Mouse (Mus musculus) stomach, postnatal 0 days (tissue): ENCODE measurements around the gene Rnf220. TPM values are rescaled to one million over a fixed set of nuclear protein-coding genes. Genes with fewer than 3 reads are reported as not detected.

Experiments
- ATAC-seq: fragments of 200-750 bp; cut with Nextera tagmentation; 2 replicates; pipeline ENCODE4 v1.8.0; 2017; ENCODE audit not compliant: low FRiP score, low TSS enrichment
- DNase-seq: peaks from one replicate; pipeline ENCODE4 v3.0.0-alpha.2; 2016; ENCODE audit warnings: low spot score
- H3K27ac ChIP-seq: fragments of 300-500 bp; sonication (generic); replicated peaks from 2 replicates; pipeline ENCODE4 v1.5.1; 2014; ENCODE audit warnings: mild to moderate bottlenecking, control low read depth
- H3K27me3 ChIP-seq: fragments of 300-500 bp; sonication (generic); 2 replicates; pipeline ENCODE4 v1.6.1; 2014; ENCODE audit warnings: low read length; ENCODE audit not compliant: control insufficient read depth, insufficient read depth
- H3K36me3 ChIP-seq: fragments of 300-500 bp; sonication (generic); 2 replicates; pipeline ENCODE4 v1.6.1; 2014; ENCODE audit warnings: low read length, mixed read lengths; ENCODE audit not compliant: control insufficient read depth, insufficient read depth
- H3K4me1 ChIP-seq: fragments of 300-500 bp; sonication (generic); replicated peaks from 2 replicates; pipeline ENCODE4 v1.6.1; 2014; ENCODE audit warnings: antibody characterized with exemption; ENCODE audit not compliant: control insufficient read depth, insufficient read depth
- H3K4me2 ChIP-seq: fragments of 300-500 bp; sonication (generic); replicated peaks from 2 replicates; pipeline ENCODE4 v1.6.1; 2014; ENCODE audit warnings: low read depth, mild to moderate bottlenecking, control low read depth, moderate library complexity
- H3K4me3 ChIP-seq: fragments of 300-500 bp; sonication (generic); 2 replicates; pipeline ENCODE4 v1.5.1; 2014; ENCODE audit warnings: low read depth, low read length, control low read depth
- H3K9ac ChIP-seq: fragments of 300-500 bp; sonication (generic); 2 replicates; pipeline ENCODE4 v1.6.1; 2014; ENCODE audit warnings: mild to moderate bottlenecking, low read length, control low read depth, mixed read lengths
- H3K9me3 ChIP-seq: fragments of 300-500 bp; sonication (generic); 2 replicates; pipeline ENCODE4 v1.6.1; 2016; ENCODE audit warnings: low read length; ENCODE audit not compliant: control insufficient read depth
- CTCF ChIP-seq: IDR thresholded peaks from 2 replicates; pipeline ENCODE4 v1.5.1; 2016; ENCODE audit warnings: antibody characterized with exemption, low read depth, mild to moderate bottlenecking, moderate library complexity
- EP300 ChIP-seq: optimal IDR thresholded peaks from 2 replicates; pipeline ENCODE3; 2016; ENCODE audit warnings: antibody characterized with exemption
- WGBS: fragments of 180-500 bp; shearing (Covaris S2); extraction: QIAGEN DNeasy Blood & Tissue Kit; methylation state at CpG from one replicate; pipeline ENCODE4 v1.1.7; 2014; 5-methylcytosine and 5-hydroxymethylcytosine counted together
- polyA plus RNA-seq: library from polyadenylated mRNA; unstranded; fragments of >200 nt; fragmentation: Nextera tagmentation; extraction: Ambion mirVana; gene quantifications from 2 replicates; pipeline ENCODE4 v1.2.1, GENCODE M21; 2015

The Rnf220 gene
- polyA plus RNA-seq, 1 experiment from 2014 or later = 33.0 TPM

GRCm38 (mm10) chr4:117281090-117281845, 215.6 kb downstream of the Rnf220 start:
- no peak overlapping the region for H3K27ac ChIP-seq
- TF ChIP-seq CTCF (no peak), EP300 (no peak)
- DNase-seq (no peak), ATAC-seq (no peak)
- peaks cover 23% of the 10 kb centered on the region; the same call in 1 of the 2 replicates for H3K36me3 ChIP-seq
- no peaks in the 10 kb centered on the region; the same call in 1 of the 2 replicates for H3K4me1 ChIP-seq
- H3K4me3 ChIP-seq = no peak overlapping the region
- WGBS = 65% methylated on average over 19 of the region's 19 CpGs
- H3K9ac ChIP-seq = no peak overlapping the region
- no peaks in the 10 kb centered on the region for H3K27me3 ChIP-seq
- H3K4me2 ChIP-seq = no peak overlapping the region
- no peaks in the 10 kb centered on the region for H3K9me3 ChIP-seq

DNA sequence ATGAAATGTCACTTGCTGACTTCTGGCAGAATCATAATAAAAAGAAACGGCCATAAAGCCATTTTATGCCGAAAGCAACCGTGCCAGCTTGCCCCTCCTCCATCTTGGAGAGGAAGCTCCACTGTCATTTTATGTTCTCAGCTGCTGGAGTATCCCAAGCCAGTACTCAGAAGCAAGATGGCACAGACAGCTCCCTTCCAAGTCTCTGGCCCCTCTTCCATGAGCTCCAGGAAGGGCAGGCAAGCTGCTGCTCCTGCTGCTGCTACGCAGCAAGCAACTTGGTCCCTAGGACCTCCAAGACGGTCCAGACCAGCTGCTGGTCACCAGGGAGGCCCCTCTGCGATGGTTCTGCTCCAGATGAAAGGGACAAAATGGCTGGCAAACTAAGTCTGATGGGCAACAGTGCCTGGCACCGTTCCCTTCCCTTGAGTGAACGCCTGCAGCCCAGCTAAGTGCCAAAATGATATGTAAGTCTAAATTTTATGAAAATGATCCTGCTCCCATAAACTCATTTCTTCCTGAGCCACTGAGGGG, 216.4 kb downstream of the Rnf220 start:
- Histone ChIP-seq H3K9ac (no peak overlapping the region), H3K4me2 (no peak overlapping the region), H3K36me3 (peaks cover 25% of the 10 kb centered on the region; the same call in 1 of the 2 replicates), H3K27ac (no peak overlapping the region), H3K4me3 (no peak overlapping the region), H3K27me3 (no peaks in the 10 kb centered on the region), H3K4me1 (no peaks in the 10 kb centered on the region; the same call in 1 of the 2 replicates), H3K9me3 (no peaks in the 10 kb centered on the region)
- 83% methylated on average over 8 of the region's 8 CpGs for WGBS
- ATAC-seq = no peak
- DNase-seq = no peak
- TF ChIP-seq EP300 (no peak), CTCF (no peak)

DNA sequence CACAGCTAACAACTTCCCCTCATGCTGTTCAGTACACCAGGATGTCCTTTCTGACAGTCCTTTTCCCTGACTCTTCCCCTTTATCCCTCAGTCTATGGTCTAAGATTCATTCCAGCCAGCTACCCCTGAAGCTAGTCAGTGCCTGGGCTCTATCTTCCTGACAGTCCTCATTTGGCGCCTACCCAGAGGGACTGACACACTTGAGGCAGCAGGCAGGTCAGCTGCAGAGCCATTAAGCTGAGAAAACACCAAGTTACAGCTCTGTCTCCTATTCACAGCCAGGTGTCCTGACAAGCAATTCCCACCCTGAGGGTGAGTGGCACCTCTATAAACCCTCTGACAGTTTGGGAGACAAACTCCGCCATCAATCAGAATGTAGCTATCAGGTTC, 217.6 kb downstream of the Rnf220 start:
- Histone ChIP-seq H3K36me3 (peaks cover 21% of the 10 kb centered on the region), H3K4me1 (no peaks in the 10 kb centered on the region; the same call in 1 of the 2 replicates), H3K4me2 (no peak overlapping the region), H3K4me3 (no peak overlapping the region), H3K27me3 (no peaks in the 10 kb centered on the region), H3K9ac (no peak overlapping the region), H3K9me3 (no peaks in the 10 kb centered on the region), H3K27ac (no peak overlapping the region)
- DNase-seq (no peak), ATAC-seq (no peak)
- TF ChIP-seq CTCF (no peak), EP300 (no peak)
- WGBS = 59% methylated on average over 2 of the region's 2 CpGs

DNA sequence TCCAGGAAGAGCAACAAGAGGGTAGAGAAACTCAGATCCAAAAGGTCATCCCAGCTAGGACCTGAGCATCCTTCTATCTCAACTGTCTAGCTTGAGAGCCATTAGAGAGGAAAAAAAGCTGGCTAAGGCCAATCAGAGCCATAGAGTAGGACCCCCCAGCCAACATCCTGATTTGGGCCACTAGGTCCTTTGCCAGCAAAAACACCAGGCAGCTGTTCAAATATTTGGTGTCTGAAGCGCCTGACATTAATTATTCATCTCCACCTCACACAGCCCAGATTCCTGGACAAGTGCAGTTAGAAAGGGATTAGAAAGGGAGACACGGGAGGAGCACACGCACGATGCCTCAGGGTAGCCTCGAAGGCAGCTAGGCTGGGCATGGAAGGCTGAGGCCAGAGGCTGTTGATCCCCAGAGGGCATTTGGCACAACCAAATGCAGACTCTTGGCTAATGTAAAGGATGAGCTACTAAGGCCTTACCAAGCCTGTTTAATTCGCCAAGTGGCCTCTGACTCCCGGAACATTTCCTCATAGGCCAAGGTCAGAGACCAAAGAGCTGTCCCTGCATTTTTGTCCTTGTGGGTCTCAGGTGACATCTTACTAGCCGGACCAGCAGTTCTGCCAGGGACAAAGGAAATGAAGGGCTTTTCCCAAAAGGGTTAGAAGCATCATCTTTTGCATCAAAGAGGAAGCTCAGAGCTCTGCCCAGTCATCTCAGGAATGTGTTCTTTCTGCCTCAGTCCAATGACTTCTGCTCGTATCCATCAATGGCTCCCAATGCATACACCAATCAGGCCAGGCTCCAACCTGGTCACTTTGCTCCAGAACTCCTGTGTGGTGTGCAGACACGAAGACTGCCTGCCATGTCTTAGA, 218.2 kb downstream of the Rnf220 start:
- 55% methylated on average over 10 of the region's 10 CpGs for WGBS
- Histone ChIP-seq H3K4me2 (no peak overlapping the region), H3K4me3 (no peak overlapping the region), H3K4me1 (no peaks in the 10 kb centered on the region; the same call in 1 of the 2 replicates), H3K27ac (no peak overlapping the region), H3K27me3 (no peaks in the 10 kb centered on the region), H3K36me3 (peaks cover 19% of the 10 kb centered on the region), H3K9me3 (no peaks in the 10 kb centered on the region), H3K9ac (no peak overlapping the region)
- TF ChIP-seq CTCF (no peak), EP300 (no peak)
- ATAC-seq (no peak), DNase-seq (no peak)

DNA sequence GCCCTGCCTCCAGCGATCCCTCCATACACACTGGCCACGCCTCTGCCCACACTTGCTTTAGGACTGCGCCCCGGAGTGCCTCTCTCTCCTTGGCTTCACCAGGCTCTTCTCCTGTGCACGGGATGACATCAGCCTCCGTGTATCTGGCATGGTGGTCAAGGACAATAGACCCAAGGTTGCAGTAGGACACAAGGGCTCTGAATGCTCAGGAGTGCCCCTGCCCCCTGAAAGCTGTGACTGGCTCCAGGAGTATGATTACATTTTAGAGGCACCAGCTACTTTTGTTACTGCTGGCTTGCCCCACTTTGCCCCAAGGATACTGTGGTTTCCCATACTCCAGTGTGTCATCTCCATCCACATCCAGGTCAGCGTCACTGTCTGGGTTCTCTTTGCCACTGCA, 219.2 kb downstream of the Rnf220 start:
- Histone ChIP-seq H3K4me3 (no peak overlapping the region), H3K4me2 (no peak overlapping the region), H3K27me3 (no peaks in the 10 kb centered on the region), H3K4me1 (no peaks in the 10 kb centered on the region; the same call in 1 of the 2 replicates), H3K27ac (no peak overlapping the region), H3K9ac (no peak overlapping the region), H3K36me3 (peaks cover 26% of the 10 kb centered on the region), H3K9me3 (no peaks in the 10 kb centered on the region)
- no peak for TF ChIP-seq CTCF
- TF ChIP-seq EP300 = no peak
- no peak for DNase-seq
- 77% methylated on average over 6 of the region's 7 CpGs for WGBS
- ATAC-seq = no peak
